ENCODE assay signal across 8 mouse cellular contexts in genomic region chr1:39534831-39535230, GRCm38 (mm10). TPM values are rescaled to one million over a fixed set of nuclear protein-coding genes. Genes with fewer than 3 reads are reported as not detected.
DNase-seq lines count a peak whose midpoint lies in the region; ATAC-seq lines count a peak whose summit lies in the region.

Gene Cnot11, plus strand, starts transcription at chr1:39534992.

- H3K27ac ChIP-seq in forebrain, embryonic 10.5 days: peak within 1 kb of the TSS; percentile 94
- peak within 1 kb of the TSS; percentile 89 for H3K27ac ChIP-seq in limb, embryonic 11.5 days (replicated peaks; ENCODE audit: low read depth, low read length)
- H3K27ac ChIP-seq in neural tube, embryonic 15.5 days (replicated peaks): peak within 1 kb of the TSS; percentile 93

- H3K27me3 ChIP-seq in forebrain, embryonic 10.5 days (ENCODE audit: poor library complexity, severe bottlenecking): no peaks in the 10 kb centered on the region
- H3K27me3 ChIP-seq in limb, embryonic 11.5 days (ENCODE audit: control insufficient read depth, insufficient read depth, low read length): no peaks in the 10 kb centered on the region
- H3K27me3 ChIP-seq in neural tube, embryonic 15.5 days (replicated peaks): no peaks in the 10 kb centered on the region

- peak within 1 kb of the TSS; percentile 72 for H3K4me2 ChIP-seq in limb, embryonic 11.5 days (ENCODE audit: low read depth, severe bottlenecking)
- H3K4me2 ChIP-seq in neural tube, embryonic 15.5 days: peak within 1 kb of the TSS; percentile 82

- peaks cover 26% of the 10 kb centered on the region for H3K36me3 ChIP-seq in forebrain, embryonic 10.5 days (replicated peaks)
- peaks cover 11% of the 10 kb centered on the region for H3K36me3 ChIP-seq in limb, embryonic 11.5 days (ENCODE audit: control insufficient read depth, insufficient read depth, low read length)
- H3K36me3 ChIP-seq in neural tube, embryonic 15.5 days: peaks cover 20% of the 10 kb centered on the region

- H3K9me3 ChIP-seq in forebrain, embryonic 10.5 days: peaks cover 2% of the 10 kb centered on the region; the same call in 1 of the 2 replicates
- no peaks in the 10 kb centered on the region for H3K9me3 ChIP-seq in limb, embryonic 11.5 days (ENCODE audit: control insufficient read depth, low read length)
- no peaks in the 10 kb centered on the region for H3K9me3 ChIP-seq in neural tube, embryonic 15.5 days (replicated peaks)

- peak within 1 kb of the TSS; percentile 93 for H3K9ac ChIP-seq in limb, embryonic 11.5 days (ENCODE audit: low read length)
- peak within 1 kb of the TSS; percentile 98 for H3K9ac ChIP-seq in neural tube, embryonic 15.5 days (replicated peaks)

- H3K4me3 ChIP-seq in forebrain, embryonic 10.5 days: peak within 1 kb of the TSS; percentile 97
- peak within 1 kb of the TSS; percentile 92 for H3K4me3 ChIP-seq in limb, embryonic 11.5 days (ENCODE audit: low read depth, low read length)
- H3K4me3 ChIP-seq in neural tube, embryonic 15.5 days (replicated peaks): peak within 1 kb of the TSS; percentile 98

- 36% methylated on average over 13 of the region's 13 CpGs for WGBS in forebrain, embryonic 10.5 days
- 34% methylated on average over 13 of the region's 13 CpGs for WGBS in limb, embryonic 11.5 days
- WGBS in neural tube, embryonic 15.5 days: 32% methylated on average over 13 of the region's 13 CpGs

- intact Hi-C loops in heart, postnatal 14 days (cut with DNase I): loop anchor here (10.0 kb wide), 2 partner anchors 340 to 1670 kb away; partner anchors contain the start of genes Npas2 and Tsga10

- DNase-seq in thymus, postnatal 14 days: peak; percentile 24
- no peak for DNase-seq in thymus, postnatal 10 days (ENCODE audit: low spot score in 2 of 2)
- no peak for DNase-seq in forebrain, embryonic 10.5 days (ENCODE audit: extremely low spot score, low spot score)
- no peak for DNase-seq in heart, postnatal 14 days
- peak; percentile 30 for DNase-seq in limb, embryonic 11.5 days (ENCODE audit: low spot score)
- no peak for DNase-seq in right cerebral cortex, postnatal 25 days

- H3K4me1 ChIP-seq in forebrain, embryonic 10.5 days: peaks cover 50% of the 10 kb centered on the region
- H3K4me1 ChIP-seq in limb, embryonic 11.5 days (ENCODE audit: control insufficient read depth, insufficient read depth, low read length): peaks cover 8% of the 10 kb centered on the region; the same call in 1 of the 2 replicates
- peaks cover 28% of the 10 kb centered on the region for H3K4me1 ChIP-seq in neural tube, embryonic 15.5 days

- no peak for ATAC-seq in limb, embryonic 11.5 days (ENCODE audit: insufficient number of reproducible peaks, low FRiP score, low TSS enrichment, low read depth)
- no peak for ATAC-seq in neural tube, embryonic 15.5 days (ENCODE audit: low FRiP score)
- ATAC-seq in cerebellum, adult (ENCODE audit: insufficient number of reproducible peaks, low FRiP score, low TSS enrichment): no peak

RNA-seq across cellular contexts. Expression of gene Cnot11, which starts in this region (rescaled TPM):
- 21.5 and 22.0 TPM in 2 replicates for polyA plus RNA-seq in forebrain, embryonic 10.5 days (2016; fragmentation: Nextera tagmentation; extraction: Ambion mirVana)
- total RNA-seq in heart, postnatal 14 days (2021): 10 to 100 TPM; 14.7 to 15.7 TPM
- 31.3 and 31.4 TPM in 2 replicates for polyA plus RNA-seq in limb, embryonic 11.5 days (2014; fragmentation: Nextera tagmentation; extraction: Ambion mirVana)
- 15.2 and 16.7 TPM in 2 replicates for polyA plus RNA-seq in neural tube, embryonic 15.5 days (2015; fragmentation: Nextera tagmentation; extraction: Ambion mirVana)

Comparison
In these comparisons a context has a peak if more than half of its experiments do, and no peak if none do; other contexts are left out.
1. DNase-seq: peak in thymus, postnatal 14 days (single experiment) and limb, embryonic 11.5 days (single experiment); none in thymus, postnatal 10 days (0 of 2), forebrain, embryonic 10.5 days (single experiment), heart, postnatal 14 days (0 of 2) and right cerebral cortex, postnatal 25 days (single experiment).
2. Peak in every context shown above with its lines, with median percentiles within 50 percentile points of each other: H3K27ac ChIP-seq and H3K4me3 ChIP-seq.